Mouse (Mus musculus): ENCODE measurements around the gene Cubn.
A peak's percentile ranks its signal among the peaks of the same experiment; 100 is the strongest.

Gene Cubn

DNA sequence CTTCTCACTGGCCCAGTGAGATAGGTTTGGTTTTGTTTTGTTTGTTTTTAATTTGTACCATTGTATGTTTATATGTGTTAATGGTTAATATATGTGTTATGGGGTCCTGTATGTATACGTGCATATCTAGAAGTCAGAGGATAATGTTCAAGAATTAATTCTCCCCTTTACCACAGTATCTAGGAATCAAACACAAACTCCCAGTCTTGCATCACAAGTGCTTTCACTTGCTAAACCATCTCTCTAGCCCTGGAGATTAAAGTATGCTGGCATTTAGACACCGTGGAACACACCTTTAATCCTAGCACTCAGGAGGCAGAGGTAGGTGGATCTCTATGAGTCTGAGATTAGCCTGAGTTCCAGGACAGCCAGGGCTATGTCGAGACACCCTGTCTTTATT lies 83.3 kb downstream of the Cubn start:
- DNase-seq (ENCODE audit: low spot score): no peak

DNA sequence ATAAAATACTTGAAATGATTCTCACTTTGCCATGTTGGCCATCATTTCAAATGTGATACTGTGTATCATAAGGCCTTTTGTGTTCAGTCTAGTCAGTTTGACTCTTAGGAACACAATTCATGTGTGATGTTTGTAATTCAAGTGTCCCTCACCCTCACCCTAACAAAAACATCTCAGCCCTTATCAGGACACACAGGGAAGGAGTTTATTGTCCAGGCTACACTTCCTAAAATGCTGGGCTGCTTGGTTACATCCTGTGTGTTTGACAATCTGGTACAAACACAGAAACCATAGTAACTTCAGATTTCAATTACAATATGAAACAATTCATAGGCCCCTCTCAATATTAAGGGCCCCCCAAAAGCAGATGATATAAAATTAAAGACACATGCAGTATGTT lies 83.9 kb downstream of the Cubn start:
- no peak for DNase-seq (ENCODE audit: low spot score)

DNA sequence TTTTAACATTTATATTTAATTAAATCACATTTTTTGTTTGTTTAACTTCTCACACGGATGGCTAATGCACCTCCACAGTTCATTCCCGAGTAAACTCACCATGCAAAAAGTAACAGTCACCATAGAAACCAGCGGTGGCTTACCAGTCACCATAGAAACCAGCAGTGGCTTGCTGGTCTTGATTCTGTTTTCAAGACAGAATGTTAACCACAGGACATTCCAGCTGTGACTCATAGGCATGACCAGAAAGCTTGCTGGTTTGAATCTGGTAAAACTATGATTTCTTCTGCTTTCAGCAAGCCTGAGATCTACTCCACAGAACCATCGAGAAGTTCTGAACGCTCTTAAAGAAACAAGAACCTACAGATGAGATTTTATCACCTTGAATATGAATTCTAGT lies 84.3 kb downstream of the Cubn start:
- DNase-seq (ENCODE audit: low spot score): peak; percentile 63

DNA sequence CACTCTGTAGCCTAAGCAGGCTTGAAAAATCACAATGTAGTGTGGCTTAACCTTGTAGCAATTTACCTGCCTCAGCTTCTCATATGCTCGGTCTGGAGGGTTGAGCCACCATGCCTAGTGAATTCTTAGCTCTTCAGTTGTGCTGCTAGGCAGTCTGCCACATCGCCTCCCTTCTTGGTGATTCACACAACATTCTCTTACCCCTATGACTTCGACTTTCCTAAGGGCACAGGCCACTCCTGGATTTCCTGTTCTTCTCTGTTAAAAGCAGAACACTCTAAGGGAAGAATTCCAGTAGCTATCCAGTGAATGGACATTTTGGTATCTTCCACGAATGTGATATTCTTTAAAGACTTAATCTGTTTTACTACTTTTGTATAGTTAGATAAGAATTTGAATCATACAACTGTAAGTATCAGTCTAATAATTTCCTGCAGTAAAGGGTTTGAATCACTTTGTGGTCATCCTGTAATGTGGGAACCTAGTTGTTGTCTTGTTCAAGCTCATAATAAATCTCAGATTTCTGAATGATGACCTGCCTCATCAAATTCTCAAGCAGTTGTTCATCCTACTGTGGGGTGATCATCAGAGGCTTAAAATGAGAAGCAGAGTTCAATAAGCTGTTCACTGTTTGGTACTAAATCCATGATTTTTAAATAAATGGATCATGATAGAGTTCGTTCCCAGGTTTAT lies 86.5 kb downstream of the Cubn start:
- DNase-seq (ENCODE audit: low spot score): no peak

DNA sequence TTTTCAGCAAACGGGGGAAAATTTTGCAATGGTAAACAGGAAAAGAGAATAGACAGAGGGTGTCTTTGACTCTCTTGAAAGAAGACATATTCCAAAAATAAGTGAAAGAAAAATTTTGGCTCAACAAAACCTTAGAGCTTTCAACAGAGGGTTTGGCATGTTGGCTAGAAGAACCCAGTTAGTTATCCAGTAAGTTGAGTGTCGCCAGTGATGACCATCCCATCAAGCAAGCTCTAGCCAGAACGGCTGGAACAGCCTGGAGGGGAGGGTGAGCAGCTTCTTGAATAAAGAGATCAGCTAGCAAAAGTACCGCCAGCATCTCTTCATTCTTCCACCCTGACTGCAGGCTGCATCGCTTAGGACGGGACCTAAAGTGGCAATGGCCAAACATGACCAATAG lies 90.8 kb downstream of the Cubn start:
- DNase-seq (ENCODE audit: low spot score): no peak

DNA sequence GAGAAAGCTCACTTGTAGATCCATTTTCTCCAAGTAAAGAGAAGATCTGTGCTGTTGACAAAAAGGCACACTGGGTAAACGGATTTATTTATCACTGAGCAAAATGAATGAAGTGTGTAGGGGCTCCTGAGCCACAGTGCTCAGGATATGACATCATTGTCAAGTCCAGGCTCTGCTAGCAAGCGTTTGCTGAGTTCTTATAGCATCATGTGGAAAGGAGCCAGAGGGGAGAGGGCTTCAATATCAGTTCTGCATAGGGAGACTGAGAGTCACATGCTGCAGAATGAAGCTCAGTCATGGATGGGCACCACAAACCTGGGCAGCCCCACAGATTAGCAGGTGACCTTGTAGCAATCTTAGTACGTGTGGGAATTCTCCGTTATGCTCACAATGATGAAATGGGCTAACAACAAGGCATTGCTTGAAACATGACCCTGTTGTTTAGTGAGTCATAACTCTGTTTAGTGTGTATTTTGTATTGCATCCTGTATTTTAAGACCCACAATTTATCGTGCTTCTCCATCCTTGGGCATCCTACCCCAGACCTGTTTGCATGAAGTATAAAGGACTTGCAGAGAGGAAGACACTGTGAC lies 92.0 kb downstream of the Cubn start:
- no peak for DNase-seq (ENCODE audit: low spot score)

DNA sequence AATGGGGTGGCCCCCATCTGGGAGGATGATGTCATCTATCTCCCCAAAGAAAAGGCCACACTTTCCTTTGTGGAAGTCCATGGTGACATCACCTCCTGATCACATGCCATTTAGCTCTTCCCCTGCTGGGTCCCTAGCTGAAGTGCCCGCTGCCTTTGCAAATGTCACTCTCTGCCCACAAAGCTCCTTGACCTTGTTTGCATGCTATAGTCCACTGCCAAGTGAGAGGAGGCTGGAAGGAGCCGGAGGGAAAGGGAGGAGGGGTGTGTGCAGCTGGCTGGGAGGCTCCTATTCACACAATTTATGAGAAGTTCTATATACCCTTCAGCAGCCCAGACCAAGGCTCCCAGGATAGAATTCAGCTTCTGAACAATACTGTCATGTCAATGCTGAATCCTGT lies 92.7 kb downstream of the Cubn start:
- no peak for DNase-seq (ENCODE audit: low spot score)

DNA sequence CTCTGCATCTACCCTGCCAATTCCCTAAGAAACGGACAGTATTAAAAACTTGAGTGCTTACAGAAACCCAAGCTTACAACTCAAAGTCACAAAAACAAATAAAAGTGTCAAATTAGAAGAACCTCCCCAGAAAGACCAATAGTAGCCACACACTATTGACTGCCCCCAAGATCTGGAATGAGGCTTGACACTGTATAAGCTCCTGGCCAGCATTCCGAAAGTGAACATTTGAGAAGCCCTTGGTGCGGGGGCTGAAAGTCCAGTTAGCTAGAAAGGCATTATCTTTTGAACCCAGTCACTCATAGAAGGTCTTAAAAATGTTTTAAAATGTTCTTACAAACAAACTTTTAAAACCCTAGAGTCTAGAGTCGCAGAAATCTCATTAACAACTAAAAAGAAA lies 93.1 kb downstream of the Cubn start:
- DNase-seq (ENCODE audit: low spot score): no peak

DNA sequence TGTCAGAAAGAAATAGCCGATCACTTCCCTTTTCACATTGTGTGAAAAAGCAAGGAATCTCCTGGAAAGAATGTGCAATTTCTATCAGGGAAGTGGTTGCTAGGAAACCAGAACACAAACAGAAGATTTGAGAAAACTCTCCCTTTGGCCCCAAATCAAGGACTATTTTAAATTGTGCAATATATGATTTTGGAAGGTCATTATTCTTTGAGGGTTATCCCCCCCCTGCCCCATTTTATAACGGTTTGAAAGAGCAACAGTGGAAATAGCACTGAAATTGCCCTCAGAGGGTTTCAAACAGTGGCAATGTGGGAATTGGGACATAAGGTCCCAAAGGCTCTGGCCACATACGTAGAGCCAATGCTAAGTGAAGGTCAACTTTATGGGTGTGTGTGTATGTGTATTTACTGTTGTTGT lies 95.5 kb downstream of the Cubn start:
- no peak for DNase-seq (ENCODE audit: low spot score)

DNA sequence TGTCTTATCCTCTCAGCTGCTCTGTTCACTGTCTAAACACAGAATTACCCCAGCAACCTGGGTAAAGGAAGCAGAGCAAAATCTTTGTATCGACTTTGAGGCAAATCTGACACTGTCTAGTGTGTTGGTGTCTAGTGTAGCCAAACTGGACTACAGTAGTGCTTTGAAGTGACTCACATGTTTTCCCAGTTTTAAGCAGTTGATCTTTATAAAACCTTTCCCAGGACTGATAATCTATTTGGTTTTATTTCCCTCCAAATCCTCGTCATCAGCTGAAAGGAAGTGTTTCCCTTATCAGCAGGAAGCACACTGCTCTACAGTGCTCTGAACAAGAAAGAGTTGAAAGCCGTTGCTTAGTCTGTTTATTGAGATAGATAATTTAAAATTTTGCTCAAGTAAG lies 100.6 kb downstream of the Cubn start:
- DNase-seq (ENCODE audit: low spot score): no peak

DNA sequence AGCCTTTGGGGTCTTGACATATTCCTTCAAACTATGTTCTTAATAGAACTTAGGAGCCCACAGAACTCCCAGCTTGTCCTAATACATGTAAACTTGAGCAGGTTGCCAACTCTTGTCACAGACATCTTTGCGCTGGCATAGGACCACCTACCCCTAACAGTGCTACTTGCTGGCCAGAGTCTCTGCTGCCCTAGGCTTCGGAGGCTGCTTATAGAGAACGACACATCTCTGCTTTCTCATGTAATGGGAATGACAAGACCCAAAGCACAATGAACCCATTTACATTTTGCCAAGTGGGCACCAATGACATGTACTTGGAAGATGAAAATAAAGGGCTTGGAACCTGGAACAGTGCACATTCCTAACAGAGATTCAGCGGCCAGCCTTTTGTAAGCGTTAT lies 105.0 kb downstream of the Cubn start:
- DNase-seq (ENCODE audit: low spot score): no peak

DNA sequence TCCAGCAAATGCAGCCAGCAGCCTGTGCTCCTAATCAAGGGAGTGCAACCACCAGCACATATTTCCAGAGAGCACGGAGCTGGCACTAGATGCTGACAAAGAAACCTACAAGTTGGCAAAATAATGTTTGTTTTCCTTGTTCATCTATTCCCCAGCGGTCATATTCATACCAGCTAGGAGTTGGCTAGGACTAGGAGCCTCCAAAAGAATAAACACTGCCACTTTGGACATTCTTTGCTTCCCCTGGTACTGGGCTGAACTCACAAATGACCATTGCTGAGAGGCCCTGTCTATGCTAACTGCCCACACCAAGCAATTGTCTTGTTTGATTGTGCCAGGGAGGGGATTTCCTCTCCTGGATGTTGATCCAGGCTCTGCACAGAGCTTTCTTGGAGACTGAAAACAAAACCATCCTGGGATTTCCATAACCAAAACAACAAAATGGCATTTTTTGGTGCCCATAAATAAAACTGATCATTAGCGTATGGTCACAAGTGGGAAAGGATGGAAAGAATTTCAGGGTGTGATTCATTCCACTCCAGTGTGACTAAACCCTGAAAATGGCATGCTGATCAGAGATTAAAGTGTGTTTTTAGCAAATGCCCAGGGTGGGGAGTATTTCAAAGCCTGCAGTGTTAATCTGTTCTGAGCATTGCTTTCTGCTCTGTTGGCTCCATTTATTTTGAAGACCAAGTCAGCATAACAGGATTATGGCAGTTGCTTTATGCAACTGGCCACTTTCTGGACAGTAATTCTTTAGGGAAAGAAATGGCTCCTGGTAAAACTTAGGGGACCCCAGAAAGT lies 105.9 kb downstream of the Cubn start:
- no peak for DNase-seq (ENCODE audit: low spot score)

DNA sequence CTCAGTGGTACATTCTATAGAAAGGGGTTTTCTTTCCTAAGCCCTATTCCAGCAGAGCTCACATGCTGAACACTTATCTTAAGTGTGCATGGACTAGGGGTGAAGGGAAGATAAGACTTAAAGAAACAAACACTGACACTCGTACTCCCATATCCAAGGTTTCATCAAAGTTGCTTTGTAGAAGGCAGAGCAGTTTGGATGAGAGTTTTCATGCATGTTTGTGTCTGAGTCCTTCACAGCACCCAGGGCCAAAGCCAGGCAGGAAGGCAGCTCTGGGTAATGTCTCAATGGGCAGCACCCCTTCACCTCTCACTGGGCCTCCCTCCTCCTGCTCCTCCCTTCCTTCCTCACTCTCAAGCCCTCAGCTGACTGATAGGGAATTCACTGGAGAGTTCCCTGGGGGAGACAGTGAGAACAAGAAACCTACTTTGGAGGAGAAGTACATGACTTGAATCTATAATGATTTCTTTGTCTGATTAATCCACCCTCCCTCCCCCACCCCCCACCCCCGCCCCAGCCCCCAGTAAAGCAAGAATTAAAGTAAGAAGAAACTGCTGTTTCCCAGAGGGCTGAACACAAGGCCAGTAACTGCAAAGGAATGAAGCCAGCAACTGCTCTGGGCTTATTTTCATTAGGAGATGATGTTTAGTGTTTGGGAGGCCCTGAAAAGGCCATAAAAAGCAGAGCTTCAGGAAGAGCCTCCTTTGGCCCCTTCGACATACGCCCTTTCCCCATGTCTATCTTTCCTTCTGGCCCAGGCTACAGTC lies 106.7 kb downstream of the Cubn start:
- DNase-seq (ENCODE audit: low spot score): peak; percentile 75

DNA sequence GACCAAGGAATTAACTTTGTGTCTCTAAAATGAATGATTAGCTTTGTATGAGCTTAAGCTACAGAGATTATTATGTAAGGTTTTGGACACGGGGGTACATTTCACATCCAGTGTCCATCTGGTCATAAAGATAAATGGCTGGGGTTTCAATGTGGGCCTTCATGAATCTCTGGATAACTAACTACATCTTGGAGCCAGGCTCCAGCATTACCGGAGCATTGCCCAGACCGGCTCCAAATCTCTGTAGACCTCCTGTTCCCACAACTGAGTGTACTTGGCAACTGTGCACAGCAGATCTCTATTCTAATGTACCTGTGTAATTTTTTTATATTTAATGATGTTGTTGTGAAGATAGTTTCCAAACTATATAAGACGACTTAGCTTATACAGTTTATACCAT lies 115.4 kb downstream of the Cubn start:
- no peak for DNase-seq (ENCODE audit: low spot score)

DNA sequence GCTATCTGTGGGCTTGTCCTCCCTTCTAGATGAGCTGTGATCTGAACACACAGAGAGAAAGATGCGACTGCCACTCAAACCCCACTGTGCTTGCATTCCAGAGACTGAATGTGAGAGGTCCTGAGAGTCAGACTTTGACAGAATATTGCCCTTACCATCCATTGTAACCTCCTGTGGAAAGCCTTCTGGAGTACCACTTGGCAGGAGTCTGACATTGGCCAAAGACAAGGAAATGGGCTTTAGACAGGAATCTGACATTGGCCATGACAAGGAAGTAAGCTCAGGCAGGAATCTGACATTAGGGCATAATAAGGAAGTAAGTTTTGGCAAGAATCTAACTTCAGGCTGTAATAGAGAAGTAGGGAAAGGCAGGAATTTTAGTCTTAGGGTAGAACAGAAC lies 118.3 kb downstream of the Cubn start:
- no peak for DNase-seq (ENCODE audit: low spot score)

DNA sequence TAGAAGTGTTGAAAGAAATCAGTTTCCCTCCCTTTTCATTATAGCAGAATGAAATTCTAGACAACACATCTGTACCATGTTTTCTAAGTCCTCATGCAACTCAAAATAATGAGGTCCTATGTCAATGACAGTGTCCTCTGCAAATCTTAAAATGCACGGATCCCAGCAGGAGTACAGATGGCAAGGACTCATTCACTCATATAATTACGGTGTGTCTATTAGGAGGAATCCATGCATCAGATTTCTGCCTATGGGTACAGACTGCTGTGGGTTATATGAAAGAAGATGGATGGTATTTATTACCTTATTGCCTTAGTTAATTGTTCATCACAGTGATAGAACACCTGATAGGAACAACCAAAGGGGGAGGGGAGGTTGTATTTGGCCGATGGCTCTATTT lies 118.8 kb downstream of the Cubn start:
- no peak for DNase-seq (ENCODE audit: low spot score)

DNA sequence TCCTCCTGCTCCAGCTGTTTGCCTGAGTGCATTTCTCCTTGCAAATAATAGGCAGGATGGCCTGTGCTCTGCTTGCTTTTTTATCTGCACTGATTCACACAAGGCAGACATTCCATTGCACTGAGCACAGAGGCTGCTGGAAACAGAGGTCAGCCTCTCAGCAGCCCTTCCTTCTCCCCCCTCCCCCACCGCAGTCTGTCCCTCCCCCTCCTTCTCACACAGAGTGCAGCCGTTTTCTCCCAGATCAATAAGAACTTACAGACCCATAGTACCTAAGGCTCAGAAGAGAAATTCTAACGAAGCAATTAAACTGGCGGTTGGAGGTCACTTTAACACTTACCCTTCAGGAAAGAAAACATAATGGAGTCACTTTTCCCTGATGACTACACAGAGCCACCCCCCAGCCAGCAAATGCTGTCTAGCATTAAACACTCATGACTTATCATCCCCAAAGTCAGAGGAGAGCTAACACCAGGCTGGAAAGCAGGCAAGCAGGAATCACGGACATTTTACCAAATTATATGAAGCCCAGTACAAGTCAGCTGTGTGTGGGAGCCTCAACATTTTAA lies 119.3 kb downstream of the Cubn start:
- peak; percentile 89 for DNase-seq (ENCODE audit: low spot score)

DNA sequence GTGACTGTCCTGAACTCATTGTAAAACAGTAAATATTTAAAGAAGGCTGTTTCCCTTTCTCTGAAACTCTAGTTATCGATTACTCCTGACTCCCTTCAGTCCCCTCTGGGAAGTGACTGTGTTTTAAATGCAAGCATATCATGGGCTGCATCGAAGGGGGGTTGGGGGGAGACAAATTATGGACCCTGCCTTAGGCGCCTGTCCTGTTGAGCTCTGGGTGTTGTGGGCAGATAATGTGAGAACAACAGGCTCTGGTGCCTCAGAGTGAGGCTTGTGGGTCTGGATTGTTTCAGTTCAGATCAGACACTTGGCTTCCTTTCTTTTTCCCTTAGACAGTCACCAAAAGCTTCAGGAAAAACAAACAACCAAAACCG lies 119.8 kb downstream of the Cubn start:
- DNase-seq (ENCODE audit: low spot score): peak; percentile 64

DNA sequence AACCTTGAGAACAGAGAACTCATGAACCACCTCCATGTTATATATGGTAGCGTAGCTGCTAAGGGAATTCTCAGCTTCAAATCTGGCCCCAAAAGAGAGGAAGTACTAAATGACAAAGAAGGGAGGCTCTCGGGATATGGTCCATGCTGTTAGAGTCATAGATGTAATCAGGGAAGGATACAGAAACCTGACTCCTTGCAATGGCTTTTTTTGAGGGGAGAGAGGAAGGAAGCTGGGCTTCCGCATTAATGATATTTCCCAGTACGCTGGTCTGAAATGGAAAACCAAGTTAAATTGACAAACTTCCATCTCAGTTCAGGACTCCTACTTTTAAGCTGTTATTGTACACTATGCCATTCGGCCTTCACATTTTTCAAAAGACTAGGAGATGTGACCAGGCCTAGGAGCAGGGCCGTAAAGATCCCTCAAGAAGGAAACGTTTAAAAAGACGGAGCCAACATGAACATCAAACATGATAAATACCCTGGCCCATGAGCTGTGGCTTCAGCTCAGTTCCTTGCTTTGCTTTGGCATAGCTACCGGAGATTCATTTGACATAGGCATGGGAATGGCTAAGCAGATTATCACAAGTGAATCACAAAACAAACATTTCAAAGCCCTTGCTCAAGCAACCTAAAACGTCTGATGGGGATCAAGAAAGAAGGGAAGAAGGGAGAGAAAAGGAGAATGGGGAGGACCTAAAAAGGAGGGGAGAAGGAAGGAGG lies 120.4 kb downstream of the Cubn start:
- DNase-seq (ENCODE audit: low spot score): no peak

DNA sequence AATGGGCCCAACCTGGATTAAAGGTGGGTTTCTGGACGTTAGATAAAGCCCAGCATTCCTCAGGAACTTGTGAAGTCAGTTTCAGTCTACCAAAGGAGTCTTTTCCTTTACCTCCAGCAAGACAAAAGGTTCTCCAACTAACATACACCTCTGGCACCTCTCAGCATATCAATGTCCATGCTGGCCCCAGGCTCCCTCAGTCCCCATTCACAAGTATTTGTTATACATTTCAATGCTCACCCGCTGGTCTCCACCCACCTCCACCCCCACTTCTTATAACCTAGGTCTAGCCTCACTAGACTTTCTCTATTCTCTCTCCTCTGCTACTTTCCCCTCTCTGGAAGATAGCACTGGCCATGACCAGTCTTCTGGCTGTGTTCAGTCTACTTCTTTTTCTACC lies 121.1 kb downstream of the Cubn start:
- DNase-seq (ENCODE audit: low spot score): no peak

DNA sequence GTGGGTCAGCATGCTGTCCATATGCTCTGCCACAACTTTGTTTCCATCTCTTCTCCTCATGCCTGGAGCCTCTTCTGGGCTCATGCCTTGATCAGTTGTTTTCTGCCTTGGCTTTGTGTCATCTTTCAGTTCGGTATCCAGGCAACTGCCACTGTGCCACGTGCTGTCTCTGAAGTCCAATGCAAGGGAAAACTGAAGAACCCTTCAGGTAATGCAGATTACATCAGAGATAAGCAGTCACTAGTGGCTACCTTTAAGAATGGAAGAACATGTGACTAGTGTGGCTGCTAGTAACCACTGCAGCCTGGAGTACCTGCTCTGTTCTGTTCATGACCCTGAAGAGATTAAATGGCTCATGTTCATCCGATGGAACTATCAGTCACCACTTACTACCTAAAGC lies 123.1 kb downstream of the Cubn start:
- DNase-seq (ENCODE audit: low spot score): no peak
